Mouse (Mus musculus) cerebellum, adult 2 months (tissue): ENCODE measurements at regions not wholly inside any gene's neighbourhood (a gene's known extent, or its start where the extent isn't known, plus 50 kb on each side); places are given as distances from the start of the nearest gene placed in this dataset.

Experiments
- DNase-seq, 2 experiments: peaks; one replicate each; pipeline ENCODE4 v3.0.0; 2021
- H3K27ac ChIP-seq: fragments of 200-500 bp; 2 replicates; pipeline ENCODE4 v1.5.1; 2012; ENCODE audit warnings: low read length, control low read depth, inconsistent platforms; ENCODE audit not compliant: insufficient read depth
- H3K27me3 ChIP-seq: fragments of 200-500 bp; 2 replicates; pipeline ENCODE4 v1.6.1; 2012; ENCODE audit warnings: inconsistent platforms, mild to moderate bottlenecking, low read length, moderate library complexity; ENCODE audit not compliant: control insufficient read depth, insufficient read depth
- H3K4me1 ChIP-seq: fragments of 200-500 bp; 2 replicates; pipeline ENCODE4 v1.6.1; 2011; ENCODE audit warnings: low read length; ENCODE audit not compliant: control insufficient read depth, insufficient read depth
- H3K4me3 ChIP-seq: fragments of 200-500 bp; replicated peaks from 2 replicates; pipeline ENCODE3; 2011; ENCODE audit warnings: mild to moderate bottlenecking, low read depth, low read length, control low read depth; ENCODE audit not compliant: insufficient read depth
- CTCF ChIP-seq: fragments of 200-500 bp; IDR thresholded peaks from 2 replicates; pipeline ENCODE4 v1.5.1; 2011; ENCODE audit warnings: low read depth, mild to moderate bottlenecking, control low read depth, low read length, moderate library complexity, borderline replicate concordance; ENCODE audit not compliant: insufficient read depth
- POLR2A ChIP-seq: fragments of 200-500 bp; IDR thresholded peaks from 2 replicates; pipeline ENCODE4 v1.6.1; 2011; ENCODE audit warnings: low read length, control low read depth, borderline replicate concordance; ENCODE audit not compliant: insufficient read depth
- WGBS: fragments of 180-500 bp; shearing (Covaris S2); methylation state at CpG from one replicate; pipeline ENCODE4 v1.1.7; 2018; 5-methylcytosine and 5-hydroxymethylcytosine counted together

- DNase-seq: no peak
- no peak overlapping the region for H3K27ac ChIP-seq
- no peaks in the 10 kb centered on the region for H3K27me3 ChIP-seq
- WGBS: 87% methylated on average over 4 of the region's 4 CpGs
- TF ChIP-seq CTCF (no peak), POLR2A (no peak)
- no peaks in the 10 kb centered on the region for H3K4me1 ChIP-seq
- H3K4me3 ChIP-seq: no peak overlapping the region
Observed at GRCm38 (mm10) chr5:46203744-46204143, 346.3 kb upstream of the Lcorl start.

DNA sequence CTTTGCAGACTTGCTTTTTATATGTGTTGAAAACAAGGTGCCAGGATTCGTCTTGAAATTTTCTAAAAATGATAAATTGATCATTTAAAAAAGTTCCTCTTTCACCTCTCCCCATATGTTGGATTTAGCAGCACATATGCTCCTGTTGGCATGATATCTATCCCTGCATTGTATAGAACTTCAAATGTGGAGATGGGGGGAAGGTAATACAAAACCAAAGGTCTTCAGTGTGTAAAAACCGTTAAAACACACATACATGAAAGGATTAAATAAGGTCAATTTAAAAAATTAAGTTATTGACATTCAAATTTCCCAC, 345.0 kb upstream of the Lcorl start:
- no peak overlapping the region for H3K4me3 ChIP-seq
- DNase-seq: no peak
- H3K4me1 ChIP-seq: no peaks in the 10 kb centered on the region
- no peak overlapping the region for H3K27ac ChIP-seq
- TF ChIP-seq POLR2A: no peak
- TF ChIP-seq CTCF: no peak
- WGBS: 74% methylated on average over 2 of the region's 2 CpGs
- H3K27me3 ChIP-seq: no peaks in the 10 kb centered on the region

- no peak overlapping the region for H3K27ac ChIP-seq
- WGBS: 48% methylated on average over 6 of the region's 6 CpGs
- DNase-seq: no peak
- no peak overlapping the region for H3K4me3 ChIP-seq
- no peaks in the 10 kb centered on the region for H3K27me3 ChIP-seq
- TF ChIP-seq POLR2A (no peak), CTCF (no peak)
- no peaks in the 10 kb centered on the region for H3K4me1 ChIP-seq
Observed at GRCm38 (mm10) chr5:46201639-46202456, 344.4 kb upstream of the Lcorl start.

DNA sequence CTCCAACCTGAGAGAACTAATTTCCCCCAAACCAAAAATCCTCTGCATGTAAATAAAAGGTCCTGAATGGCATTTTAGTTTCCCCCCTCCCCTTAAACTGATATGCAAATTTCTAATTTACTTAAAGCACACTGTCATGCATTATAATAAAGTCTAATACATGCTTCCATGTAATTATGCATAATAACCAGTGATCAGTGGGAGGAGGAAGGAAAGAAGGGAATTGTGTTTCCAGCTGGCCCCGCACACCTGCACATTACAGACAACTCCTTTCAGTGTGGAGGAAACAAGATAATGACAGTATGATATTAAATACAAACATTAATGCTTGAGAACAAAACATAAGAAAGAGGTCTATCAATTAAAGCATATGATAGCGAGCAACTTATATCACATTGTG, 329.5 kb upstream of the Lcorl start:
- Histone ChIP-seq H3K4me3 (no peak overlapping the region), H3K27me3 (no peaks in the 10 kb centered on the region), H3K4me1 (no peaks in the 10 kb centered on the region), H3K27ac (no peak overlapping the region)
- DNase-seq: no peak
- TF ChIP-seq CTCF (no peak), POLR2A (no peak)
- 92% methylated on average over 2 of the region's 2 CpGs for WGBS

GRCm38 (mm10) chr5:46182157-46182556, 324.7 kb upstream of the Lcorl start:
- 8% methylated on average over 2 of the region's 2 CpGs for WGBS
- TF ChIP-seq POLR2A (no peak), CTCF (no peak)
- no peak for DNase-seq

GRCm38 (mm10) chr5:46172315-46172714, 314.9 kb upstream of the Lcorl start:
- no peak for TF ChIP-seq CTCF
- TF ChIP-seq POLR2A: no peak
- 22% methylated on average over 3 of the region's 3 CpGs for WGBS
- H3K27me3 ChIP-seq: no peaks in the 10 kb centered on the region
- no peak overlapping the region for H3K27ac ChIP-seq
- DNase-seq: no peak
- H3K4me1 ChIP-seq: no peaks in the 10 kb centered on the region
- H3K4me3 ChIP-seq: no peak overlapping the region

More at GRCm38 (mm10) chr5:46182157-46182556, 324.7 kb upstream of the Lcorl start:
- Histone ChIP-seq H3K4me3 (no peak overlapping the region), H3K4me1 (no peaks in the 10 kb centered on the region), H3K27me3 (no peaks in the 10 kb centered on the region), H3K27ac (no peak overlapping the region)

- no peaks in the 10 kb centered on the region for H3K4me1 ChIP-seq
- no peak overlapping the region for H3K4me3 ChIP-seq
- DNase-seq: no peak
- no peak for TF ChIP-seq POLR2A
- no peak for TF ChIP-seq CTCF
- no peaks in the 10 kb centered on the region for H3K27me3 ChIP-seq
- 90% methylated on average over 4 of the region's 4 CpGs for WGBS
- H3K27ac ChIP-seq: no peak overlapping the region
Observed at GRCm38 (mm10) chr5:46160774-46161173, 303.4 kb upstream of the Lcorl start.

- no peak for DNase-seq
- H3K27me3 ChIP-seq: no peaks in the 10 kb centered on the region
- WGBS: 68% methylated on average over 3 of the region's 3 CpGs
- H3K4me1 ChIP-seq: no peaks in the 10 kb centered on the region
- no peak overlapping the region for H3K4me3 ChIP-seq
- TF ChIP-seq CTCF (no peak), POLR2A (no peak)
- no peak overlapping the region for H3K27ac ChIP-seq
Observed at GRCm38 (mm10) chr5:46151973-46152372, 294.6 kb upstream of the Lcorl start.
